Mouse (Mus musculus): Measurements from ENCODE around the gene Ripply3.

Gene Ripply3

DNA sequence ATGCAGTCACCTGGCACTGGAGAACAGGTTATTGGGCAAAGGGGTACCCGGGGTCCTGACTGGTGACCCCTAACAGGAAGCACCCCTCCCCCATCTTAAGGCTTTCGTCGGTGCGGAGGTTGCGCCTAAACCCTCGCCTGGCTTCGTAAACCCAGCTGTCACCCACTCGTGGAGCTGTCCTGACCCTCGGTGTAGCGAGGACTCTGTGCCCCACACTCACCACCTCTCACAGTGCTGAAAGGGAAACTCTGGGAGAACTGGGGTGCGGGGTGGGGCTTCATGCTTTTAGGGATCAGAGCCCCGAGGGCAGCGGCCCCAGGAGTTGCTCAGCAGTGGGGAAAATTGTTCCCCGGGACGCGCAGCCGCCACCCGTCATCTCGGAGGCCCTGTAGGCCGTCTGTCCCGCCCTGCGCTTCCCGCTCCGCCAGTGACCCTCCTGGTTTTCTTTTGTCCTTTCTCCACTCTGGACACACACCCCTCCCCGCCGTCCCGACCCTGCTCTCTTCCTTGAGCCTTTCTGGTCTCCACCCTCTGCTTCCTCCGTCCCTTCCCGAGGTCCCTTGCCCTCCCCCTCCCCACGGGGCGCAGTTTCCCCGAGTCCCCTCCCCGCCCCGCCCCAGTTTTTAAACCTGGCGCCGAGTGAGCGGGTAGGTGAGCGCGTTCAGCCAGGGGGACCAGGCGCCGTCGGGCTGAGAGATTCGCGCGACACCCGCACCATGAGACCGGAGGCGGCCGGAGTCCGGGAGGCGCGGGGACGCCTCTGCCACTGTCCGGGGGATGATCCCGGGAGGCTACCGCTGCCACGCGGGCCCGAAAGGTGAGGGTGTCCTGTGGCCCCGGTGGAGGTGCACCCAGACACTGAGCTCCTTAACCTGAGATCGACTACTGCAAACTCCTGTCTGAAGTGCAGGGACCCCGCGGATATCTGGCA, at the start of gene Ripply3:
Gene Ripply3, plus strand, starts transcription at position 640 of the 931 bp plus-strand sequence.
- DNase-seq: no peak

DNA sequence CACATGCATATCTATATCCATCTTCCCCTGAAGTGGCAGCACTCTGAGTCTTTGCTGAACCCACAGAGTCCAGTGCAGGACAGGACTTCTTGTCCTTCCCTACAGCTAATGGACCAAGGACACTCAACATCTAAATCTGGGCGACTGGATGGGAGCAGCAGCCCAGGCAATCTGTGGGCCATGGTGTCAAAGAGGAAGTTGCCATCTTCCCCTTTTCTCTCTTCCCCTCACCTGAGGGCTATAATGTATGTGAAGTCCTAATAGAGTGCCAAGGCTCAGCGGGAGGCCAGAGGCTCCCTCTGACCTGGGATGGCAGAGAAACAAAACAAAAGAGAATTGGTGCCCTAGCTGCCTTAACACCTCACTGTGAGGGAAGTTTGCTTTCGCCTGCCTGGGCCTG, 44.2 kb upstream of the Ripply3 start:
- DNase-seq: no peak

DNA sequence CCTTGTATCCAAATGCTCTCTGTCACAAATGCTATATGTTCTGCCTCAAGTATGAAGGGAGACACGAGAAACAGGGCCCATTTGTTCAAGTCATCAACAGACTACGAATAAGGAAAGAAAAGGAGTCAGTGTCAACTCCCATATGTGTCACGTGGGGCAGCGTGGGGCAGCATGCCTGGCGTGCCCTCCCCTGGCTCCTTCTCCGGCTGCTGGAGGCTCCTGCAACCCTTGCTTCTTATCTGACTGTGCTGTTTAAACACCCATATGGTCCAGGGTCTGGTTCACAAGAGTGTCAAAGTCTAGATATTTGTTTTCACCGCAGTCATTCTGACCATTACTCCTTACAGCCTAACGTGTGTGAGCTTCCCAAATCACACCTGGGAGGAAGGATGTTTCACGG, 40.4 kb upstream of the Ripply3 start:
- no peak for DNase-seq

DNA sequence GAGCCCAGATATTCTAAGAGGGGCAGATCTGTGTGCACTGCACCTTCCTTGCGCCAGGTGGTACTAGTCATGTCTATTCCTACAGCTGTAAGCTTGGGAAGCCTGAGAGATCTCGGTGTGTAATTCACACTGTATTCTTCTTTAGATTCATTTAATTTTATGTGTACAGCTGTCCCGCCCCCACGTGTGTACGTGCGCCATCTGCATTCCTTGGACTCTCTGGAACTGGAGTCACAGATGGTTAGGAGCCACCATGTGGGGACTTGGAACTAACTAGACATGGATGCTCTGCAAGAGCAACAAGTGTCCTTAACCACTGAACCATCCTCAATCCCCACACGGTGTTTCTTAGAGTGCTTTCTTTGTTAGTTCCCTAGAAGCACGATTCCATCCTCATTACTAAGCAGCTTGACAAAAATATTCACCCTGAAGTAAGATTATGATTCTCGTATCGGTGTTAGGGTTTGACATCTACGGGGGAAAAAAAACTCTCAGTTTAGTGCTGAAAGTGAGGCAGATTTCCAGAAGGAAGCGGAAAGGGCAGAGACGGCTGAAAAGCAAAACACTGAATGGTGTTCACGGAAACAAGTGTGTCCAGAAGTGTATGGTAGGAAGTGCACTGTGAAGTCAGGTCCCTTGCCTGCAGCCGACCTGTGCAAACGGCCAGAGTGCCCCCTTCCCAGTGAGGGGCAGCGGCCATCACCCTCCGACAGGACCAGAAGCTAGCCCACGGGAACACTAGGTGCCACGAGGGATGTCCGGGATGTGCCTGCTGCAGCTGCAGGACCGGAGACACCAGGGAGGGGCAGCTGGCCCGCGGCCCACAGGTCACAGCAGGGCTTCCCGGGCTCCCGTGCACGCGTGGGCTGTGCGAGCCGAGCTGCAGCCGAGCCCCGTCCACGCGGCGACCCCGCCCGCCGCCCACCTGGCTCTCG, 38.8 kb upstream of the Ripply3 start:
- no peak for DNase-seq

DNA sequence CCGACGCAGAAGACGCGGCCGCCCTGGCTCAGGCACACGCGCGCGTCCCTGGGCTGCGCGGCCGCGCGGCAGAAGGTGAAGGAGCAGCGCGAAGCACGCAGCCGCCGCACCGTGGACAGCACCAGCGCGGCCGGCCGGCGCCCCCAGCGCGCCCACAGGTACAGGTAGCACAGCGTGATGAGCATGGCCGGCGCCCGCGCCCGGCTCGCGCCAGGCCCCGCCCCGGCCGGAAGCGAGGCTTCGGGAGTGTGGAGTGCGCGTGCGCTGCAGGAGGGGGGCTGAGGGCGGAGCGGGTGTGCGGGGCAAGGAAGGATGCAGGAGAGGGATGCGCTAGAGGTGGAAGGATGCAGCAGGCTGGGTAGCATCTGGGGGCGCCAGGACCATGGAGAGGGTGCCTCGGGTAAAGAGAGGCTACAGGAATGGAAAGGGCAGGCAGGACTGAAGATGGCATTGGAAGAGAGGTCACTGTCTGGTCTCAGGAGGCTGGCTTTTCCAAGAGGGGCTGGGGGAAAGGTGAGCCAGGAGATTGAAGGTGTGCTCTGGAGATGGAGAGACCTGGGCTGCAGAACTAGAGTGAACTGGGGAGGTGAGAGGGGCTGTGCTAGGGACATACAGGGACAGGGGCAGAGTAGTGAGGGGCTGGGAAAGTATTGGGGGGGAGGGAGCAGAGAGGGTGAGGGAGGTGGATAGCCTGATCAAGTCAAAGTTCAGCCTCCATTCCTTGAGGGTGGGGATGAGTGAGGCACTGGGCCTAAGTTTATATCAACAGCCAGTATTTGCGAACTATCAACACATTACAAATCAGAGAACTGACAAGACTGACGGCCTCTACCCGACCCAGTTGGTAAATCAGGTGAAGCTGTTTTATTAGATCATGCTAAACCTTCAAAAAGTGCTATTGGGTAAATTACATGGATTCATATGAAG, 37.9 kb upstream of the Ripply3 start:
- peak; percentile 71 to 74 for DNase-seq

DNA sequence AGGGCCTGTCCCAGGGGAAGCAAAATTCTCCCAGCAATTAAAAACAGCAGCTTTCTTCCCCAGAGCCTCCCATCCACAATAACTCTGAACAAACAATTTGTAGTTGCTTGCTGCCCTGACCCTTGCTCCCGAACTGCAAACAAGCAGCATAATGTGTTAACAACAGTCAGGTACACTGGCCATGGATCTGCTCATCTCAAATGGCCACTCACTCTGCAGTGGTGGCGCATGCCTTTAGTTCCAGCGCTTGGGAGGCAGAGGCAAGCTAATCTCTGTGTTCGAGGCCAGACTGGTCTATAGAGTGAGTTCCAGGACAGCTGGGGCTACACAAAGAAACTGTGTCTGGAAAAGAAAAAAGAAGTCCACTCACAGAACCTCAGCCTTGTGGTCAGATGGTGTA, 37.1 kb upstream of the Ripply3 start:
- DNase-seq: no peak

DNA sequence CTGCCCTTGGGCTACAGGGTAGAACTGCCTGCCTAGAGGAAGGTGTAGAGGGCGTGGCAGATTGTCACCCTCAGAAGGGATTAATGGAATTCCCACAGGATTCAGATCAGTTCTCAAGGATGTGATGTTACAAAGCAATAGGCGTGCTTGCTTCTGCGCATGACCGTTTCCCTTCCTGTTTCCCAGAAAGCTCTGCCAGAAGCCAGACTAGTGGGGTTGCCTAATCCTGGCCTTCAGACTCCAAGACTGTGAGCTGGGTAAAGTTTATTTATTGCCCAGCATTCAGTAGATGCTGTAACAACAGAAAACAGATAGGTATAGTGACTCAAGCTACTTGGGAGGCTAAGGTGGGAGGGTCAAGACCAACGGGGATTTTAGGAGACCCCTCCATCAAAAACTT, 30.1 kb upstream of the Ripply3 start:
- no peak for DNase-seq

DNA sequence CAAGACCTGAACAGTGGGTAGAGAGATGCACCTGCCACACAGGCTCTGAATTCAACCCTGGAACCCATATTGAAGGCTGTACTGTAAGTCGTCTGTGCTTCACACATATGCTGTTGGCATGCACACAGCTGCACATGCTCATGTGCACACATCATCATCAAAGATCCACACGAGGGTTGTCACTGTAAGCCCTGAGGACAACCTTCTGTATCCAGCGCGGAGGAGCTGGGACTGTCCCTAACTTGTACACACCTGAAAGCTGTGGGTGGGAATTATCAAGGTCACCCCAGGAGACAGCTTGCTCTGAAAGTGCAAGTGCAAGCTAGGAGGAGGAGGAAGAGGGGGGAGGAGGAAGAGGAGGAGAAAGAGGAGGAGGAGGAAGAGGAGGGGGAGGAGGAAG, 29.0 kb upstream of the Ripply3 start:
- DNase-seq: no peak

DNA sequence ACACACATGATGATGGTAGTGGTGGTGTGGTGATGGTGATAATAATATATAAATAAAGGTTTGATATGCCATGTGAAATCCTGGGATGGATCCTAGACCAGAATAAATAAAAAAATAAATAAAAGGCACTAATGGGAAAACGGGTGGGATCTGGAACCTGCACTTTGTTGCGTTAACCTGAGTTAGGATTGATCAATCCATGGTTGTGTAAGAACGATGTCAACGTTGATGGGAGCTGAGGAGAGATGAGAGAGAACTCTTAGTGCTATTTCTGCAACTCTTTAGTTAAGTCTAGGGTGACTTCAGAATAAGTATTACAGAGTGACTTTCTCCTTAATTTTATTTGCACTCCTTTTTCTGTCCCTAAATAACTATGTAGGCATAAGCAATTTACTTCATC, 27.0 kb upstream of the Ripply3 start:
- DNase-seq: no peak

DNA sequence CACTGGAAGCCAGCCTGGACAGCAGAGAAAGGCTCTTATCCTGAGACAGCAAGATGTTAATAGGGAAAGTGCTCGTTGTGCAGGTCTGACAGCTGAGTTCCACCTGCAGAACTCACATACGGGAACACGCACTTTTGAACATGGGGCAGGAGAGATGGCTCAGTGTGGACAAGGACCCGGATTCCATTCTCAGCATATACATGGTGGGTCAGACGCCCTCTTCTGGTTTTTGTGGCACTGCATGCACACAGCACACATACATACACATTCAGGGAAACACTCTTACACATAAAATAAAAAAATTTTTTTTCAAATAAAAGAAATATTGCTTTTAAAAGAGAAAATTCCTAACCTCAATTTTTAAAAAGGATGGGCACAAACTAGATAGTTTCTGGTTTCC, 26.5 kb upstream of the Ripply3 start:
- DNase-seq: no peak

DNA sequence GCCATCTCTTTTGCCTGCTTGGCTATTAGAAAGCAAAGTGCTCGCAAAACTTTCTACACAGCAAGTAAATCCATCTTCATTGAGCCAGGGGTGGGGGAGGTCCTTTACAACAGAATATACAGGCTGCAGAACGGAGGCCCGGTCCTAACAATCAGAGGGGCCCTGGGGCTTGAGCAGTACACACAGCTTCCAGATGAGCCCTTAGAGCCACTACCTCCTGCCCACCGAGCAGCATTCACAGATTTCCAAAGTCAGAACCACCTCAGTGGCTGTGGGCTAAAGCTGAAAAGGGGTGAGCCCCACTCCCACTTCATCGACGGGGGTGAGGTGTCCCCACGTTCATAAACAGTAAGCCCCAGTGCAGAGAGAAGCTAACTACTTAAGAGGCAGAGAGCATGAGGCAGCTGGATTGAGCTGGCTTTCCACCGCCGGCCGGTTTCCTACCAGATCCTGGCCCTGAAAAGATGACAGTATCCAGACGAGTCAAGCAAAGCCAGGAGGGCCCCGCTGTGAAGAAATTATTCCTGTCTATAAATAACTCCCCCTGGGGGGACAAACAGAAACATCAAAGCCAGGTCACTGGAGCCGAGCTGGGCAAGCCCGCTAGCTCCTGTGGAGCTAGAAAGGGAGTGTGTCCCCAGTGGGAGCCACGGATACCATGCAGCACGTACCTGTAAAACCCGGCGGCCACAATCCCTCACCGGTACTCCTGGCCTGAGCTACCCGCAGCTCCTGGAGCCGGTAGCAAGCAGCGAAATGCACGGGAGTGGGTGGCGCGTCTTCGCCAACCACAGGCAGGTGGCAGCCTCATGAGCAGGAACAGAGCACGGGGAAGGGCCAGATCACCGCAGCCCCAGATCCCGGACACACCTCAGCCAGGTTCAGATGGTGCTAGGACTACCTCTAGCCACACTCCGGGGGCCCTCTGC, 25.7 kb upstream of the Ripply3 start:
- DNase-seq: peak in 1 of 2 experiments; percentile 7

DNA sequence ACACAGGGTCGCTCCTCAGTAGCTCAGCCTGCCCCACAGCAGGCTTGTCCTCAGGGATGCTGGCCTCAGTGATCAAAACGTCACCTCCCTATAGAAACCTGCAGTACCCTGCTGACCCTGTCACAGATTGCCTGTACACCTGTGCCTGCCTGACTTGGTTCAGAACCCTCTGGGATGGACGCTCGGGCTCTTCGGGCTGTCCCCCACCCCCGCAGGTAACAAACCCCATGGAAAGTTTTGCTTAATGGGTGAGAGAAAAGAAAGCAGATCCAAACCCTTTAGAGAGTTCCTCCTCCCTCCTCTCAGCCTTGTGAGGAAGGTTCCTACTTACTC, 25.1 kb upstream of the Ripply3 start:
- no peak for DNase-seq

DNA sequence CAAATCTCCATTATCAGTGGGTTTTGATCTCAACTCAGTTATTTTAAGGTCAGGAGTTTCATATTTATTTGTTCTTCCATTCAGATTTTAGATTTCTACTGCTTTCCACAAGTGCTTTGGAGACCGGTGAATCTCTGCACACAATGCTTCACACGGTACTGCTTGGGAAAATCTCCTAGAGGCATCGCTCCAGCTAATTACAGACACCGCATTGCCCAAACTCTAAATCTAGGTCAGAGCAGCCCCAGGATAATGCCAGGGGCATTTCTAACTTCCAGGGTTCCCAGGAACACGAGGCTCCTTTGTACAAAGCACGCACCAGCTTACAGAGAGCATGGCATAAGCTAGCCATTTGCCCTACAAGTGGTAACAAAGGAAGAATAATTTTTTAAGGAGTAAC, 20.7 kb upstream of the Ripply3 start:
- no peak for DNase-seq

DNA sequence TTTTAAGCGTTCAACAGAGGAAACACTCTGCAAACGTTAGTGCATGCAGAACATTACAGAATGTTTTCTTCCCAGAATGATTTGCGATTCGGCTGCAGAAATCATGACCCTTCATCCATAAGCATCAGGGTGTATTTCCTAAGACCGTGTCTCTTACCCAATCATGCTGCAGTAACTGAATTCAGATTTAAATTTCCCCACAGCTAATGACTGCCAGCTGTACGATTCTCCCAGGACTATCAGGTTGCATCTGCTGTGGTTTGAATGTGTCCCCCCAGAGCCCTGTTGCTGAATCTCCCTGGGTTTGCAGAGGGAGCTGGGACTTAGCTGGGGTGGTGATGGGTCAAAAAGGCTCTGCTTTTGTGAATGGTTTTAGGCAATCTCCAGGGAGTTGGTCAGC, 20.3 kb upstream of the Ripply3 start:
- DNase-seq: no peak

DNA sequence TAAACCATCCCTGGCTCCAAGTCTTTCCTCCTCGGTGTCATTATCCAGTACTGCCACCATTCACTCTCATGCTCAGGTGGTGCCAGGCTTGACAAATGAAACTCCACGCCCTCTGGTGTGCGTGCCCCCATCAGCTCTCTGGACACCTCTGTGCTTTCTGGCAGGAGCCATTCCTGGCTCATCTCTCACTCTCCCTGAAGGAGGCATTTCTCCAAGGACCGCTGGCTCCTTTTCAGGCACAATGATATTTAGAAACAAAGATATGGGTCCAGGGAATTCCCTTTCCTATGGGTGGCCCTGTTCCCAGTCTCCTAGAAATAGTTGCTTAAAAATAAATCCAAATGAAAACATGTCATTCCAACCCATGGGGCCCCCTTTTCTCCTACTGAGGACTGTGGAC, 19.2 kb upstream of the Ripply3 start:
- no peak for DNase-seq

DNA sequence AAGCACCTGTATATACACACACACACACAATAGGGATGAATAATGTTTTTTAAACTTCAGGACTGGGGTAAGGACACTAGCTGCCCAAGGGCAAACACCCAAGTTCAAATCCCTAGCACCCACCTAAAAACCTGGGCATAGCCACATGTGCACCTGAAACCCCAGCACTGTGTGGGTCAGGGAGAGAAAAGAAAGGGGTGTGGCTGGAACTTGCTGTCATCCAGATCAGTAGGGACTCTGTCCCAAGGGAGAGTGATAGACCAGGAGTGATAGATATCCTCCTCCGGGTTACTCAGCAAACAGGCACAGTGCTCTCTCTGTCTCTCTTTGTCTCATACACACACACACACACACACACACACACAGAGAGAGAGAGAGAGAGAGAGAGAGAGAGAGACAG, 16.8 kb upstream of the Ripply3 start:
- no peak for DNase-seq

DNA sequence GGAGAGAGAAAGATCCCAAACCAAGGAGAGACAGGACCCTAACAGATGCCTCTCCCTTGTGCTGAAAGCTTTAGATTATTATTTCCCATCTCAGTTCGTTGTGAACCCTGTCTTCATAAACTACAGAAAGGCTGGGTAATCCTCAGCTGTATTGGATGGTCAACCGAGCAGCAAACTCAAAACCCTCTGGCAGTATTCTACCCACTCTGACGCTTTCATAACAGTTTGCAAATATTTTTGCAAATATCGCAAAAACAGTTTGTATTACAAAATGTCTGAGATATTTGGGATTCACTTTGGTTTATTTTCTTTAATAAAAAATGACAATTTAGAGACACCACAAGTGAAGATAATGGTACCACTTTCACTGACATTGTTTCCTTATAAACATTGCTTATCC, 16.3 kb upstream of the Ripply3 start:
- DNase-seq: no peak

DNA sequence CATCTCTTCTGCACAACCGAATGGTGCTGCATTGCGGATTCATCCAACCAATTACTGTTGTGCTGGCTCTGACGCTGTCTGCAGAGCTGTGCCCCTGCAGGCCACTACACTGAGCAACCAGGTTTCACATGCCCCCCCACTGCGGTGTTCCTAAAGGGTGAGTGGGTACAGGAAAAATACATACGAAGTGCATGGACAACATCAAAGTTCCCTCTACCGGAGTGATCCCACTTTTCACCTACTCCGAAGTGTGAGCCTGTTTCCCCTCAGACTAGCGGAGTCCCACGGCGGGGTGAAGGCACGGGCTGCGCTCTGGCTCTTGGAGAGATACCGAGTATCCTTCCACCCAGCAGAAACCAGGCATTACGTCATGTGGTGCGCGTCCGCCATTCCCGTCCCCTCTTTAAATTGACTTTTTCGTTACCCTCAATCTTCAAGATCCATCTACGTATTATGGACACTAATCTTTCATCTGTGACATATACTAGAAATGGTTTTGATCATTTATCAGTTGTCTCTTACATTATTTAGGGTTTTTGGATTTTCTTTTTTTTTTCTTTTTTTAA, 15.5 kb upstream of the Ripply3 start:
- DNase-seq: peak; percentile 60 to 74

DNA sequence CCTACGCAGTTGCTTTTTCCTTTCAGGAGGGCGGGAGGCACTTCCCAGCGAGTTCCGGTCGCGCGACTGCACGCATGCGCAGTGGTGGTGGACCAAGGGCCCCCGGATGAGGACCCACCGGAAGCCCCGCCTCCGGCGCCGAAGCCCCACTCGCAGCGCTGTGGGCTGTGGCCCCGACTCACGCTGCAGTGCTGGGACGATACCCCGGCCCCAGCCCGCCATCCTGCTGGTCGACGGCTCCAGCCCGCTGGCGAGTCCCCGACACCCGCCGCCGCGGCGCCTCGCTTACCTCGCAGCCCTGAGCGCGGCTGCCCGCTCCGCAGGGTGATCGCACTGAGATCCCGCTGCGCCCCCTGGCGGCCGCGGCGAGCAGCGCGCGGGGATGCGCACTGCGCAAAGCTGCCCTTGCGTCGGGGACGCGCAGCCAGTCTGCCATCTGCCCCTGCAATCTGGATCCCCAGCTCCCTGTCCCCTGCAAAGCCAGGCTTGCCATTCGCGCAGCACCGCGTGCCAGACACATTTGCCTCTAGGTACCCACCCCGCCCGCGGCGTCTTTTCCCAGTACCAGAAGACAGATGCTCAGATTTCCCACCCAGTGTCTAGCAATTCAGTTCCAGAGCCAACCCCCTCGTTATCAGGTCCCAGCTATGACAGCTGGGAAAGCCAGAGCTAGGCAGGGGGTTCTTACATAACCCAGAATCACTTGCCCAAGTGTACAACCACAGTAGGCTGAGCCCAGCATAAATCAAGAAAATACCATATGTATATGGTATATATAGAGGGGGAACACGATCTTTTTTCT, 14.8 kb upstream of the Ripply3 start, which contains the start of gene Hlcs:
Gene Hlcs, minus strand, starts transcription at position 343 of the 802 bp plus-strand sequence.
- peak; percentile 94 for DNase-seq

DNA sequence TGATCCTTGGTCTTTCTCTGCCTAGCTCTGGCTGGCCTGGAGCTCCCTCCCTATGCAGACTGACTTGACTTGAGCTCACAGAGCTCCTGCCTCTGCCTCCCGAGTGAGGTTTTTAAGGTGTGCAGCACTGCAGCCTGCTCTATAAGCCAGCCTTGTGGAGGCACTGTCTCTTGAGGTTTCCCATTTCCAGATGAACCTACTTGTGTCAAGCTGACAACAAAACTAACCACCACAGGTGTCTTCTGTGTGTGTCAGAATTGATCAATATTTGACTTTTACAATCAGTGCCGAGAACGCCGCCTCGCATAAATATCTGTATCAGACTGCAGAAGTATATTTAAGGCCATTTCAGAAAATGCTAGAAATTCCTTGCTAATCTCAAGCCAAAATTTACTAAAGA, 13.6 kb upstream of the Ripply3 start:
- DNase-seq: no peak
